Mouse (Mus musculus): Measurements from ENCODE around the gene Cxcr2.
A peak's percentile ranks its signal among the peaks of the same experiment; 100 is the strongest.

The Cxcr2 gene

DNA sequence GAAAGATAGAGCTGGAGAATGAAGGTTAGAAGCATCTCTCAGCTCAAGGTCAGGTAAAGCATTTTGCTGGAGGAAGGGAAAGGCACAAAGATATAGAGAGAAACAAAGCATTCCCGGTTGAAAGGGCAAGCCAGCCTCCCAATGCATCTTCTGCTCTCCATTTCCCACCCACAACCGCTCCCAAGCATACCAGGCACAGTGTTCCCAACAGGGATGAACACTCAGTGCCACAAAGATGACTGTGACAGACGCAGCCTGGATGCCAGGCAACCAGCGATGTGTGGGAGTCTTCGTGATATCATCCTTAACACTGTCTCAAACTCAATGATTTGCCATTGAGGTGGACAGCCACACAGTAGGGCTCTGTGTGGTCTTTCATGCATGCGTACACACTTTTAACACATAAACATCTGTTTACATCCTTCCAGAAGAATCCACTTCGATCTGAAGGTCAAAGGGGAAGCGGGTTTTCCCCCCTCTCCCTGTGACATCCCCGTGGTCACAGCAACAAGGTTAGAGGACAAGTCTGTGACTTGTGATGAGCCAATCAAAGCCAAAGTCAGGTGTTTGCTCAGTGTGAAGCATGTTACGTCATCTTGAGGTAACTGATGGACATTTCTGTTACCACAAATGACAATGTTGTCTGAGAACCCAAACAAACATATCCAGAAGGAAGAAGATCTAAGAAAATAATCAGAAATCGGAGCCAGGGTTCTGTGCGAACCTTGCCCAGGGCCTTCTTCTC, 44.1 kb downstream of the Cxcr2 start:
- peak; percentile 33 to 56 for DNase-seq (ENCODE audit: low spot score in 2 of 2)

- DNase-seq (ENCODE audit: low spot score in 2 of 2) = no peak
Measured at GRCm38 (mm10) chr1:74199046-74199445, 45.3 kb downstream of the Cxcr2 start.

DNA sequence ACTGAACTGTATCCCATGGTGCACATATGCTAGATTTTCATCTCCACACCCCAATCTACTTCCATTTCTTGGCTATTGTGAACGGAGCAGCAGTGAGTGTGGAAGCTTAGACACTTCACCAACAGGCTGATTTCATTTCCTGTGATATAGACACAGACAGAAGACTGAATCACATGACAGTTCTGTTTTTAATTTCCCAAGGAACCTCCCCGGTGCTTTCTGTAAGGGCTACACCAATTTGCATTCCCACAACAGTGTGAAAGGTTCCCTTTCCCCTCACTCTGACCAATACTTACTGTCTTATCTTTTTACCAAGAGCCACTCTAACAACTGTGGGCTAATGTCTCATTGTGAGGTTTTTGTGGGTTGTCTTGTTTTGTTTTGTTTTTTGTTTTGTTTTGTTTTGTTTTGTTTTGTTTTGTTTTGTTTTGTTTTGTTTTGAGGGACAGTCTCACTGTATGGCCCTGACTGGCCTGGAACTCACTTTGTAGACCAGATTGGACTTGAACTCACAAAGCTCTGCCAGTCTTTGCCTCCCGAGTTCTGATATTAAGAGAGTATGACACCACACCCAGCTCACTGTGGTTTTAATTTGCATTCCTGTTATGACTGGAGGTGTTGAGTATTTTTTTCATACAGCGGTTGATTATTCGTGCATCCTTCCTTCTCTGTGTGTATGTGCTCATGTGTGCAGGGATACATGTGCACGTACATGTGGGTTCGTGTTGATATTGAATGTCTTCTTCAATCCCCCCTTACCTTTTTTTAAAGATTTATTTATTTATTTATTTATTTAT, 47.5 kb downstream of the Cxcr2 start:
- DNase-seq (ENCODE audit: low spot score in 2 of 2) = no peak

DNA sequence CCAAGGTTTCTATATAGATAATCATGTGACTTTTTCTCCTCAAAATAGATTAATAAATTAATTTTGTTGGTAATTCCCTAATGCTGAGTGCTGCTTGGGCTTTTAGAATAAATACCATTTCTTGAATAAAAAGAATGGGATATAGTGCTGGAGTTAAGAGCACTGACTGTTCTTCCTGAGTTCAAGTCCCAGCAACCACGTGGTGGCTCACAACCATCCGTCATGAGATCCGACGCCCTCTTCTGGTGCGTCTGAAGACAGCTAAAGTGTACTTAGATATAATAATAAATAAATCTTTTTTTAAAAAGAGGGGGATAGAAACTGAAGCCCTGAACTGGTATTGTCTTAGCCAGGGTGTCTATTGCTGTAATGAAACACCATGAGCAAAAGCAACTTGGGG, 49.7 kb downstream of the Cxcr2 start:
- no peak for DNase-seq (ENCODE audit: low spot score in 2 of 2)

DNA sequence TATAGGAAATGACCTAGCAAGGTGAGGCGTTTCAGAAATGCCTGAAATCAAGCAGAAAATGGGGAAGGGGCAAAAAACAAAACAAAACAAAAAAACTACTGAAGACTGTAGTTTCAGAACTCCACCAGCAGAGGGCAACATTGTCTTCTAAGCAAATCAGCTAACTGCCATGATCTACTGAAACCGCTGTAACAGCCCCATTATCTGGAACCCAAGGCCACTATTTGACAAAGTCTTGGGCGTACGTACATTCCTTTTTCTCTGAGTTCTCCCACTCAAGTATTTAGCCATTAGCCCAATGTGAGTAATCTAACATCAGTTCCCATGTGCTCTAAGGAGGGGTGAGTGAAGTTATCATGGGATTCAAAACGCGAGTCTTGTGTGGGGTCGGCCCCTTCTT, 52.1 kb downstream of the Cxcr2 start:
- DNase-seq (ENCODE audit: low spot score in 2 of 2) = peak in 1 of 2 experiments; percentile 55

- no peak for DNase-seq (ENCODE audit: low spot score in 2 of 2)
Measured at GRCm38 (mm10) chr1:74206642-74207041, 52.9 kb downstream of the Cxcr2 start.

DNA sequence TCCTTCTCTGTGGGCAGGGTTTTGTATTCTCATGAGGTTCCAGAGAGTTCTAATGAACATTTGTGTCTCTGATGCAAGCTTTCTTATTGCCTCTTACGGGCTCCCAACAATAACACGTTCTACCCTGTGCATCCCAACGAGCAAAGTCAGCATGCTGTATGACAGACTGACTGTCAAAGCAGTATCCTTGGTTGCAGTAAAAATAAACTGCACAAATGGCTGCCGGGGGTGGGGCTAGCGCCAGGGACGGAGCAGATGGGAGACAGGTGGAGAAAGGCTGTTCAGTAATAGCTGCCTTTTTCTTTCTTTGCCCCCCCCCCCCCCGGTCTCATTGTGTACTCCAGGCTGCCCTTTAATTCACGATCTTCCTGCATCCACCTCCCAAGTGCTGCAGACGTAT, 54.1 kb downstream of the Cxcr2 start:
- peak in 1 of 2 experiments; percentile 19 for DNase-seq (ENCODE audit: low spot score in 2 of 2)

DNA sequence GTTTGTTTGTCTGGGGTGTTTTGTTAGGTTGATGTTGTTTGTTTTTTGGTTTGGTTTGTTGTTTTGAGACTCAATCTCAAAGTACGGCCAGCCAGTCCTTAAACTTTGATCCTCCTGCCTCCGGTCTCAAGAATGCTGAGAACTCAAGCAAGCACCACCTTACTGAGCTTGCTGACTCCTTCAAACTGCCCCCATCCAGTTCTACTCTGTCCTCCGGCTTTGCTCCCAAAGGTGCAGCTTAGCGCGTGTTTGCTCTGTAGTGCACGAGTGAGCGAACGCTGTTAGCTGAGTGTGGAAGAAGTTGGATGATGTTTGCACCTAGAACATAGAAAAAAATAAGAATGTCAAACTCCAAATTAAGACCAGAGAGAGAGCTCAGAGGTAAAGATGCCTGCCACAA, 55.2 kb downstream of the Cxcr2 start:
- DNase-seq (ENCODE audit: low spot score in 2 of 2) = no peak

Data from left cerebral cortex, adult 9 months (tissue).